Mouse (Mus musculus): ENCODE results near the gene Snrpd2. TPM values are rescaled to one million over a fixed set of nuclear protein-coding genes. Genes with fewer than 3 reads are reported as not detected.
"Not testable (repeated sequence)": the region's sequence is repeated elsewhere in the genome, so short reads cannot be mapped to it uniquely, and the experiment has no call there.

Snrpd2 gene
- polyA plus RNA-seq, 1 experiment = 192 TPM

DNA sequence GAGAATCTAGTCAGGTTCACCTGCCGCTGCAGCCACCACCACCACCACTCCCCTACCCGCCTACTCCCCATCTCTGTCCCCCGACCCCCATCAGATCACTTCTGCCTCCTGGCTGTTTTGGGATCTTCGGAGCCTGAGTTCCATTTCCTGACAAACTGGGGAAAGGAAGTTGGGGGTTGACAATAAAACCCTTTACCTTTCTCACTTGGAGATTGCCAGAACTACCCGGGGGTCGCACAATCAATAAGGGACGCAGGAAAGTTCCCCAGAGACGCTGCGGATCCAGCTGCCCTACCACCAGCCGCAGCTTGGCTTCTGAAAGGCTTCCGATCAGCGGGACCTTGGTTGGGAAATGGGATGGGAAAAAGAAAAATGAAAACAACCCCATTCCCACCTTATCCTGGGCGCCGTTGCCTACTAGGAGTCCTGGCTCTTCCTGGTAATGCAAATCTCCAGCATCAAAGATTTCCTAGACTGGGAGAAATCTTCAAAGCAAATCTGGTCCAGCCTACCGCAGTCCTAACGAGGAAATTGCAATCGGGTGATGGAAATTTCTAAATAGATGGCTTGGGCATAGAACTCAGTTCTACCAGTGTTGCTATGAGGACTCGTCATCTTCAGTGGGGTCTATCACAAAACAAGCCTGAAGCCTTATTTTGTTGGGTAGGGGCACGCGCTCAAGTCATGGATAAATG lies 1.2 kb upstream of the Snrpd2 start:
- Histone ChIP-seq H3K79me2 (ENCODE audit: control insufficient read depth, insufficient read depth) (peaks cover 17% of the 10 kb centered on the region), H3K4me2 (ENCODE audit: low read depth) (peak overlapping the region; percentile 95), H3K36me3 (ENCODE audit: control insufficient read depth, insufficient read depth) (no peaks in the 10 kb centered on the region), H3ac (ENCODE audit: control insufficient read depth, insufficient read length) (peak overlapping the region; percentile 47), H3K4me3 (peak overlapping the region; percentile 79), H3K27me3 (ENCODE audit: control insufficient read depth, insufficient read depth, insufficient read length) (no peaks in the 10 kb centered on the region)
- TF ChIP-seq USF1 (IDR thresholded peaks at IDR 0.05; ENCODE audit: low read depth) = no peak
- no peak for TF ChIP-seq POLR2AphosphoS2 (IDR thresholded peaks at IDR 0.05; ENCODE audit: insufficient read length, low read depth)
- TF ChIP-seq E2F4 (IDR thresholded peaks at IDR 0.05; ENCODE audit: insufficient read depth) = no peak
- no peak for TF ChIP-seq POLR2A (IDR thresholded peaks at IDR 0.05; ENCODE audit: insufficient read length, low read depth)
- TF ChIP-seq TCF12 (IDR thresholded peaks at IDR 0.05; ENCODE audit: insufficient read depth, poor library complexity, severe bottlenecking) = no peak
- TF ChIP-seq TCF3 (IDR thresholded peaks at IDR 0.05; ENCODE audit: insufficient read length, low read depth) = no peak
- no peak for TF ChIP-seq SRF (IDR thresholded peaks at IDR 0.05; ENCODE audit: control insufficient read depth, insufficient read length, low read depth)
- no peak for TF ChIP-seq REST (IDR thresholded peaks at IDR 0.05; ENCODE audit: insufficient read depth, insufficient read length)
- no peak for TF ChIP-seq MYOG (IDR thresholded peaks at IDR 0.05; ENCODE audit: control insufficient read depth in 1 of 3, insufficient read depth in 1 of 3, insufficient read length in 2 of 3, low read depth in 2 of 3)
- no peak for TF ChIP-seq MAX (IDR thresholded peaks at IDR 0.05; ENCODE audit: low read depth)

DNA sequence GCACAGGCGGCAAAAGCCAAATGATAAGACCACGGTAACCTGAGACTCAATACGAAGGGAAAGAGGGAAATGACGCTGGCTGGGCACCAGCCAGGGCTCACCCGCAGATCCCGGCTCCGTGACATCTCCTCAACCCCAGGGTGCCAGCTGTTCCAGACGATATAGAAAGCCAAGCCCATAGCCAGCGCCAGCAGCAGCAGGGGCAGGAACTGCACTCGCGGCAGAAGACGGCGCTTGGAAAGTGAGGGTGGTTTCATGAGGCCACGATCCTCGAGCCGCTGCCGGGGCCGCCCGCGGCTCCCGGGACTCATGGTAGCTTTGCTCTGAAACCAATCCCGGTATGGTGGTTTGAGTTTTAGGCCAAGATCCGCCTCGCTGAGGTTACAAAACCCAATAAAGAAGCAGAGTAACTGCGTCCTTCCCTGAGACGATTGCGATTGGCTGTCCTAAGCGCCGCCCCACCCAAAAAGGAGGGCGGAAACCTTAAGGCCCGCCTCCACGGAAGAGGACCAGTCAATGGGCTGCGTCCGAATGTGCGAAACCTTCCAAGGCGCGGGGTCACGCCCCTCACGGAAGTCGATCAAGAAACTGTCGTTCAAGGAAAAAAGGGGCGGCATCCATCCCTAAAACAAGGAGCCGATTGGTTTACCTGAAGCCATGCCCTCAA lies 514 bp upstream of the Snrpd2 start, which contains the start of gene Qpctl:
Gene Qpctl, minus strand, starts transcription at position 417 of the 667 bp plus-strand sequence.
- Histone ChIP-seq H3ac (ENCODE audit: control insufficient read depth, insufficient read length) (peak within 1 kb of the TSS; percentile 47), H3K79me2 (ENCODE audit: control insufficient read depth, insufficient read depth) (peaks cover 17% of the 10 kb centered on the region), H3K4me3 (peak within 1 kb of the TSS; percentile 79), H3K4me2 (ENCODE audit: low read depth) (peak within 1 kb of the TSS; percentile 95), H3K36me3 (ENCODE audit: control insufficient read depth, insufficient read depth) (peaks cover 4% of the 10 kb centered on the region), H3K27me3 (ENCODE audit: control insufficient read depth, insufficient read depth, insufficient read length) (no peaks in the 10 kb centered on the region)
- TF ChIP-seq MYOD1 (IDR thresholded peaks at IDR 0.05; ENCODE audit: control insufficient read depth in 1 of 3, insufficient read length in 2 of 3, low read depth in 2 of 3) (peak in 2 of 3 experiments; percentile 51 to 72), MYOG (IDR thresholded peaks at IDR 0.05; ENCODE audit: control insufficient read depth in 1 of 3, insufficient read depth in 1 of 3, insufficient read length in 2 of 3, low read depth in 2 of 3) (peak in 2 of 3 experiments; percentile 59 to 79), MAX (IDR thresholded peaks at IDR 0.05; ENCODE audit: low read depth) (no peak), POLR2A (IDR thresholded peaks at IDR 0.05; ENCODE audit: insufficient read length, low read depth) (peak; percentile 76), POLR2AphosphoS2 (IDR thresholded peaks at IDR 0.05; ENCODE audit: insufficient read length, low read depth) (no peak)

DNA sequence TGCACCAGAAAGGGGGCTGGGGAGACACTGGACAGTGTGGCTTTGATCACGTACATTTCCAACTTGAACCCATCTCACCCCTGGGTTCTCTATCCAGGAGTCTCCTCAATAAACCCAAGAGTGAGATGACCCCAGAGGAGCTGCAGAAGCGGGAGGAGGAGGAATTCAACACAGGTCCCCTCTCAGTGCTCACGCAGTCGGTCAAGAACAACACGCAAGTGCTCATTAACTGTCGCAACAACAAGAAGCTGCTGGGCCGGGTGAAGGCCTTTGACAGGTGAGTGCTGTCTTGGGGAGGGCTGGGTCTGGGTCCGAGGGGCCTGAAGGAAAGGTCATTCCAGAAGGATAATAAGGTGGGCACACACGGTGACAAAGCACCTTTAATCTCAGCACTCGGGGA lies 1.6 kb downstream of the Snrpd2 start:
- H3K27me3 ChIP-seq (ENCODE audit: control insufficient read depth, insufficient read depth, insufficient read length); H3K4me2 ChIP-seq (ENCODE audit: low read depth); H3ac ChIP-seq (ENCODE audit: control insufficient read depth, insufficient read length); H3K4me3 ChIP-seq; H3K36me3 ChIP-seq (ENCODE audit: control insufficient read depth, insufficient read depth): not testable (repeated sequence)
- H3K79me2 ChIP-seq (ENCODE audit: control insufficient read depth, insufficient read depth) = peaks cover 17% of the 10 kb centered on the region

DNA sequence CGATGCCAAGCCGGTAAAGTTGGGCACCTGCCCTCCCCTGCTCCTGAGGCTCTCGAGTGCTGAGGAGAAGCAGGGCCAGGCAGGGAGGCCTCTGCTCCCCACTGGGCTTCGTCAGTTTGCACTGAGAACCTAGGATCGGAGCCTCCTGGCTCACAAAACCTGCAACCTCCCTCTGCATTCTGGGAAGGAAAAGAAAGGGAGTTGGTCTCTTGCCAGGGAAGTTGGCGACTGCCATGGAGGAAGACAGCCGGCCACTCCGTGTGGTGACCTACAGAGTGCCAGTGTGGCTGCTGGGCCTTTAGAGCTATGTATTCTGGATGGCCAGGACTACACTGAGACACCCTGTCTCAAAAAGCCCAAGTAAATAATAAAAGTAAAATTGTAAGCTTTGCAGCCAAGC lies 5.3 kb downstream of the Snrpd2 start:
- Histone ChIP-seq H3K4me3 (no peak overlapping the region), H3K27me3 (ENCODE audit: control insufficient read depth, insufficient read depth, insufficient read length) (no peaks in the 10 kb centered on the region), H3K36me3 (ENCODE audit: control insufficient read depth, insufficient read depth) (peaks cover 6% of the 10 kb centered on the region), H3ac (ENCODE audit: control insufficient read depth, insufficient read length) (no peak overlapping the region), H3K79me2 (ENCODE audit: control insufficient read depth, insufficient read depth) (peaks cover 17% of the 10 kb centered on the region), H3K4me2 (ENCODE audit: low read depth) (no peak overlapping the region)
- TF ChIP-seq MAX (IDR thresholded peaks at IDR 0.05; ENCODE audit: low read depth) = no peak

DNA sequence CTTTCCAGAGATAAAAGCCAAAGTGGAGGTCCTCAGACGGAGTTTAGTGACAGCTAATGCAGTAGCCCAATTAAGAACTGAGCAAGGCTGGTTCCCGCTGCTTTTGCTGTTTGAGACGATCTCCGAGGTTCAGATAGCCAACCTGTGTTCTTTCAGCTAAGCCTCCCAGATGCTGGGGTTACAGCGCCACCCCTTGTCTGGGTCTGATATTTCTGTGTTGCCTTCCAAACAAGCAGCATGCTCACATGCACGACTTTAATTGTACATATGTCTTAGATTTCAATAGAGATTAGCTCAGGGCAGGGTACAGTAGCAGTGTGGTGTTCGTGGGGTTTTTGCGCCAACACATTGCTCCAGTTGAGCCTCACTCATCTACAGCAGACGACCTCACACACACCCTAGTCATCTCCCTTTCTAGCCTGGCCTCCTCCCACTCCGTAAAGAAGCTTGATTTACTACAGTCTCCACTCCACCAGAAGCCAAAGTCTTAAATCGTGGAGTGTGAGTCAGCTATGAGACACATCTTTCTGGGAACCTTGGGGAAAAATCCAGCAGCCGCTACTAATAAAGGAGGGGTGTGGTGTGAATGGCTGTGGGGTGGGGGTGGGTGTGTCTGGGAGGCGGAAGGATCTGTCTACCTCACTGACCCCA lies 6.4 kb downstream of the Snrpd2 start:
- peaks cover 6% of the 10 kb centered on the region for H3K36me3 ChIP-seq (ENCODE audit: control insufficient read depth, insufficient read depth)
- TF ChIP-seq POLR2AphosphoS2 (IDR thresholded peaks at IDR 0.05; ENCODE audit: insufficient read length, low read depth) = no peak
- TF ChIP-seq E2F4 (IDR thresholded peaks at IDR 0.05; ENCODE audit: insufficient read depth) = no peak
- no peak for TF ChIP-seq USF1 (IDR thresholded peaks at IDR 0.05; ENCODE audit: low read depth)
- no peak overlapping the region for H3K4me3 ChIP-seq
- no peaks in the 10 kb centered on the region for H3K27me3 ChIP-seq (ENCODE audit: control insufficient read depth, insufficient read depth, insufficient read length)
- peak overlapping the region; percentile 38 for H3K4me2 ChIP-seq (ENCODE audit: low read depth)
- no peak overlapping the region for H3ac ChIP-seq (ENCODE audit: control insufficient read depth, insufficient read length)
- H3K79me2 ChIP-seq (ENCODE audit: control insufficient read depth, insufficient read depth) = peaks cover 5% of the 10 kb centered on the region

Data from myocyte (in vitro differentiated cells).